Mouse (Mus musculus) limb, embryonic 14.5 days (tissue): ENCODE measurements around the gene S100a3. TPM values are rescaled to one million over a fixed set of nuclear protein-coding genes. Genes with fewer than 3 reads are reported as not detected.

Experiments
- ATAC-seq: fragments of 200-750 bp; cut with Nextera tagmentation; 2 replicates; pipeline ENCODE4 v1.8.0; 2017; ENCODE audit warnings: low read depth, moderate number of reproducible peaks, moderate TSS enrichment; ENCODE audit not compliant: low FRiP score
- DNase-seq: peaks from one replicate; pipeline ENCODE4 v3.0.0-alpha.2; 2015; ENCODE audit warnings: low spot score
- H3K27ac ChIP-seq: fragments of 300-500 bp; sonication (generic); replicated peaks from 2 replicates; pipeline ENCODE4 v1.5.1; 2014; ENCODE audit warnings: low read depth, mild to moderate bottlenecking, low read length, moderate library complexity, mixed read lengths
- H3K27me3 ChIP-seq: fragments of 300-500 bp; sonication (generic); 2 replicates; pipeline ENCODE4 v1.6.1; 2014; ENCODE audit warnings: low read length, mixed read lengths; ENCODE audit not compliant: control insufficient read depth, insufficient read depth
- H3K36me3 ChIP-seq: fragments of 300-500 bp; sonication (generic); 2 replicates; pipeline ENCODE4 v1.6.1; 2014; ENCODE audit warnings: mild to moderate bottlenecking, low read length, moderate library complexity, mixed read lengths; ENCODE audit not compliant: control insufficient read depth, insufficient read depth
- H3K4me1 ChIP-seq: fragments of 300-500 bp; sonication (generic); 2 replicates; pipeline ENCODE4 v1.6.1; 2014; ENCODE audit warnings: antibody characterized with exemption, low read length, mixed read lengths; ENCODE audit not compliant: control insufficient read depth, insufficient read depth
- H3K4me2 ChIP-seq: fragments of 300-500 bp; sonication (generic); replicated peaks from 2 replicates; pipeline ENCODE4 v1.6.1; 2014; ENCODE audit warnings: low read depth, mild to moderate bottlenecking, low read length, moderate library complexity; ENCODE audit not compliant: severe bottlenecking
- H3K4me3 ChIP-seq: fragments of 300-500 bp; sonication (generic); replicated peaks from 2 replicates; pipeline ENCODE4 v1.5.1; 2014; ENCODE audit warnings: low read length
- H3K9ac ChIP-seq: fragments of 300-500 bp; sonication (generic); 2 replicates; pipeline ENCODE4 v1.6.1; 2014; ENCODE audit warnings: mild to moderate bottlenecking, low read depth, low read length, moderate library complexity; ENCODE audit not compliant: severe bottlenecking
- H3K9me3 ChIP-seq: fragments of 300-500 bp; sonication (generic); 2 replicates; pipeline ENCODE4 v1.6.1; 2016; ENCODE audit warnings: low read length; ENCODE audit not compliant: control insufficient read depth
- POLR2A ChIP-seq: fragments of 200-500 bp; IDR thresholded peaks from 2 replicates; pipeline ENCODE4 v1.8.0; 2012; ENCODE audit warnings: inconsistent platforms, mild to moderate bottlenecking, moderate library complexity, borderline replicate concordance; ENCODE audit not compliant: insufficient read depth, insufficient read length; ENCODE audit errors: extremely low read depth
- WGBS: fragments of 180-500 bp; shearing (Covaris S2); extraction: QIAGEN DNeasy Blood & Tissue Kit; methylation state at CpG from one replicate; pipeline ENCODE4 v1.1.7; 2014; 5-methylcytosine and 5-hydroxymethylcytosine counted together
- polyA plus RNA-seq, 2 experiments: library from polyadenylated mRNA; depleted of rRNA in 1 of 2; stranded (reverse) in 1 of 2; unstranded in 1 of 2; fragments of >200 nt; fragmentation: Nextera tagmentation in 1 of 2; extraction: Ambion mirVana in 1 of 2; gene quantifications; 2 replicates each; pipeline versions ENCODE4 v1.2.1 to v1.2.3; 2012 to 2014

Gene S100a3
- polyA plus RNA-seq, 2 experiments: 0.92 to 1.1 TPM

DNA sequence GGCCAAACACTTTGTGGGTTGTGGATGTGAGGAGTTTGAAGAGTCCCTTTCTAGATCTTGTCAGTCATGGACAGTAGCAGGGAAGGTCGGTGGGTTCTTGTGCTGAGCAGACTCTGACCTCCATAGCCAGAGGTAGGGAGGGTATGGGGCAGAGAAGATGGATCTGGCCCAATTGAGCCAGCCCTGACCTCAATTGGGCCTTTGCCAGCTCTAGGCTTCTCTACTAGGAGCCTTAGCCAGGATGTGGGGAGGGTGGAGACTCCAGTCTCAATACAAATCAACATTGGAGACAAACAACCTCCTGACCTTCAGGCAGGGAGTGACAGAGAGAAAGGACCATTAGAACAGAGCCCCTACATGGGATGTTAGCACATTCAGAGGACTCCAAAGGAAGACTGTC lies 45.1 kb upstream of the S100a3 start:
- Histone ChIP-seq H3K4me1 (peaks cover 13% of the 10 kb centered on the region), H3K9ac (peak overlapping the region; percentile 46), H3K4me3 (peak overlapping the region; percentile 34), H3K27me3 (no peaks in the 10 kb centered on the region), H3K27ac (no peak overlapping the region), H3K36me3 (no peaks in the 10 kb centered on the region), H3K4me2 (peak overlapping the region; percentile 84), H3K9me3 (no peaks in the 10 kb centered on the region)
- no peak for ATAC-seq
- 44% methylated on average over 1 of the region's 1 CpGs for whole genome bisulfite sequencing
- no peak for DNase-seq
- no peak for TF ChIP-seq POLR2A

DNA sequence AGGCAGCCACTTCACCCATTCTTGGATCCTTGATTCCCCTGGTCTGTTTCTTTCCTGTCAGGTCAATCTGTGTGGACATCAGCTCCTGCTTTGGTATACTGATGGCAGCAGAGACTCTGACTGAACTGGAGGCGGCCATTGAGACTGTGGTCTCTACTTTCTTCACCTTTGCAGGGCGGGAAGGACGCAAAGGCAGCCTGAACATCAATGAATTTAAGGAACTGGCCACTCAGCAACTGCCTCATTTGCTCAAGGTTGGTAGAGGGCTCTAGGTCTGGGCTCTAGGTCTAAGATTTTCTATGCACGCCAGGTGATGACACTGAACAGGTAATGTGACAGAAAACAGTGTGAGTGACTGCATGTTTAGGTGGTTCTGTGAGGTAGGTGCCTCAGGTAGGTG lies 44.6 kb upstream of the S100a3 start:
- Histone ChIP-seq H3K4me3 (no peak overlapping the region), H3K9me3 (no peaks in the 10 kb centered on the region), H3K4me1 (peaks cover 13% of the 10 kb centered on the region), H3K27me3 (no peaks in the 10 kb centered on the region), H3K4me2 (no peak overlapping the region), H3K36me3 (no peaks in the 10 kb centered on the region), H3K9ac (no peak overlapping the region), H3K27ac (no peak overlapping the region)
- TF ChIP-seq POLR2A: no peak
- ATAC-seq (no peak), DNase-seq (no peak)
- 90% methylated on average over 4 of the region's 4 CpGs for WGBS

DNA sequence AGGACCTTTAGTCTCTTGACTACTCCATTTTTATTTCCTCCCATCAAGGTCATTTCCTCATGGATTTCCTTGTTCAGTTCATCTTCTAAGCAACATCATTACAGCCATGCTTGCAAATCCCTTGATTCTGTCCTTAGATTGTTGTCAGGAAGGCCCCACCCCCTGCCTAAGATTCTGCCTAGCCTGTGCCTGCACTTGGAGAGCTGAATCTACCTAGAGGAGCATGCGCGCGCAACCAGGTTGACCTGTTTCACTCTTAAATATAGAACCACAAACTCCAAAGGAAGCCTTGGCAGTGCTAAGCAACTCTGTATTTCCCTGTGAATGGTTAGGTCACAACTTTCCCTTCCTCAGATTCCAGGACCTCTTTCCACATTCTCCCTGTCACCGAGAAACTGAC lies 42.7 kb upstream of the S100a3 start:
- no peak overlapping the region for H3K9ac ChIP-seq
- H3K36me3 ChIP-seq: no peaks in the 10 kb centered on the region
- no peak overlapping the region for H3K4me2 ChIP-seq
- no peaks in the 10 kb centered on the region for H3K27me3 ChIP-seq
- 76% methylated on average over 4 of the region's 4 CpGs for WGBS
- H3K27ac ChIP-seq: no peak overlapping the region
- no peaks in the 10 kb centered on the region for H3K9me3 ChIP-seq
- ATAC-seq: no peak
- peaks cover 13% of the 10 kb centered on the region for H3K4me1 ChIP-seq
- TF ChIP-seq POLR2A: no peak
- H3K4me3 ChIP-seq: no peak overlapping the region
- no peak for DNase-seq

DNA sequence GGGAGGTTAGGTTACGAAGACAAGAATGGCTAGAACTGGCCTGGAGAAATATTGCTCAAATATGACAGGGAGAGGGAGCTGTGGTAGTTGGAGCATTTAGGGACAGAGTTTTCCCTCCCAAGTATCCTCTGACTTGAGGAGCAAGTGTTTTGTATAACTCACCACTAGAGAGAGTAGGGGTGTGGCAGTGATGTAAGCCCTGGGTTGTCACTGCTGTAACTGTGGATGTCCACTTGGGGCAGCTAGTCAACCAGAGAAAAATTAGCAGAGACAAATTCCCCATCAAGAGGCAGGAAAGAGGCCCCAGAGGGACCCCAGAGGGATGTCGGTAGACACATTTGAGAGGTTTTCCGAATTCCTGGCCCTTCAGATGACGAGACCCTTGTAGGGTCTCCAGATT lies 35.0 kb upstream of the S100a3 start:
- 58% methylated on average over 4 of the region's 4 CpGs for WGBS
- peak; percentile 72 for DNase-seq
- no peaks in the 10 kb centered on the region for H3K36me3 ChIP-seq
- H3K27ac ChIP-seq: no peak overlapping the region
- H3K4me1 ChIP-seq: peaks cover 4% of the 10 kb centered on the region; the same call in 1 of the 2 replicates
- no peak overlapping the region for H3K9ac ChIP-seq
- no peak overlapping the region for H3K4me2 ChIP-seq
- no peak for ATAC-seq
- 0 out of 2 replicates have a peak, but pooled peaks cover 5% of the 10 kb centered on the region for H3K9me3 ChIP-seq
- H3K4me3 ChIP-seq: no peak overlapping the region
- no peak for TF ChIP-seq POLR2A
- H3K27me3 ChIP-seq: no peaks in the 10 kb centered on the region

DNA sequence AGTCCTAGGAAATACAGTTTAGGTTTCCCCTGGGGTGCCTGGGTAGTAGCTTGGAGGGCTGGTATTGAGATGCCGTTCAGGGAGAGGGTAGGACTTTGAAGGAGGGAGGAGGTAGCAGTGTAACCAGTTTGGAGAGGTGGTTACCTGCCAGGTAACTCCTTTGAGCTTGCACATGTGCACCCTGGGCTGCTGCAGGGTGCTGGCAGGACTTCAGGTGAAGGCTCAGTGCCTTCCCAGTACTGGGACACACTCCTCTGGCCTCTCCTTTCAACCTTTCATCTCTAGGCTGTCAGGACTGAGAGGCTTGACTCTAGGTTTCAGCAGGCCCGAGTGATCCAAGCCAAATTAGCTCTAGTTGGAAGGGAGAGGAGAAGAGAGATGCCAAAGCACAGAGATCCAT lies 34.3 kb upstream of the S100a3 start:
- 69% methylated on average over 2 of the region's 2 CpGs for WGBS
- Histone ChIP-seq H3K9ac (no peak overlapping the region), H3K27ac (0 out of 2 replicates have a peak overlapping the region, but pooled peaks have one; percentile 6), H3K9me3 (0 out of 2 replicates have a peak, but pooled peaks cover 5% of the 10 kb centered on the region), H3K4me1 (peaks cover 4% of the 10 kb centered on the region; the same call in 1 of the 2 replicates), H3K4me3 (no peak overlapping the region), H3K4me2 (no peak overlapping the region), H3K36me3 (no peaks in the 10 kb centered on the region), H3K27me3 (no peaks in the 10 kb centered on the region)
- no peak for ATAC-seq
- no peak for DNase-seq
- TF ChIP-seq POLR2A: no peak

DNA sequence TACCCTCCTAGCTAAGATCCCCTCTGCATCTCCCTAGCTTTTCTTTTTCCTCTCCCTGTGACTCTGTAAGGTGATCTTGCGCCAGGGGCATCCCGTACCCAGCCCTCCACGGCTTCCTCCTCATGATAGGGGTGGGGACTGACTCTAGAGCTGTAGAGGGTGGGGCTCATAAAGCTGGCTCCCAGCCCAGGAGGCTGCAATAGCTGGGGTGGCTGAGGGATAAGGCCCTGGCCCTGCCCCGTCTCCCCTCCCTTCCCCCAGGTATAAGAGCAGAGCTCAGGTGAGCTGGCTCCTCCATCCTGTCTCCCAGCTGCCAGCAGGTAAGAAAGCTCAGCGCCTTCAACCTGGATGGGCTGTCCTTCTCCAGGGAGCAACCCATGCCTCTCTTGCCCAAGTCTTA lies 33.8 kb upstream of the S100a3 start, which contains the start of gene S100a14:
S100a14 (plus strand) TSS at position 277 of the 400 bp plus-strand sequence.
- H3K9me3 ChIP-seq: 0 out of 2 replicates have a peak, but pooled peaks cover 5% of the 10 kb centered on the region
- TF ChIP-seq POLR2A: no peak
- H3K4me3 ChIP-seq: no peak within 1 kb of the TSS
- peaks cover 4% of the 10 kb centered on the region; the same call in 1 of the 2 replicates for H3K4me1 ChIP-seq
- no peak within 1 kb of the TSS for H3K4me2 ChIP-seq
- H3K9ac ChIP-seq: no peak within 1 kb of the TSS
- H3K27ac ChIP-seq: 0 out of 2 replicates have a peak within 1 kb of the TSS, but pooled peaks have one; percentile 6
- no peak for DNase-seq
- no peaks in the 10 kb centered on the region for H3K27me3 ChIP-seq
- ATAC-seq: no peak
- 43% methylated on average over 5 of the region's 5 CpGs for WGBS
- no peaks in the 10 kb centered on the region for H3K36me3 ChIP-seq
